Comparison of ENCODE assay signal across 10 mouse cellular contexts in the genomic region with DNA sequence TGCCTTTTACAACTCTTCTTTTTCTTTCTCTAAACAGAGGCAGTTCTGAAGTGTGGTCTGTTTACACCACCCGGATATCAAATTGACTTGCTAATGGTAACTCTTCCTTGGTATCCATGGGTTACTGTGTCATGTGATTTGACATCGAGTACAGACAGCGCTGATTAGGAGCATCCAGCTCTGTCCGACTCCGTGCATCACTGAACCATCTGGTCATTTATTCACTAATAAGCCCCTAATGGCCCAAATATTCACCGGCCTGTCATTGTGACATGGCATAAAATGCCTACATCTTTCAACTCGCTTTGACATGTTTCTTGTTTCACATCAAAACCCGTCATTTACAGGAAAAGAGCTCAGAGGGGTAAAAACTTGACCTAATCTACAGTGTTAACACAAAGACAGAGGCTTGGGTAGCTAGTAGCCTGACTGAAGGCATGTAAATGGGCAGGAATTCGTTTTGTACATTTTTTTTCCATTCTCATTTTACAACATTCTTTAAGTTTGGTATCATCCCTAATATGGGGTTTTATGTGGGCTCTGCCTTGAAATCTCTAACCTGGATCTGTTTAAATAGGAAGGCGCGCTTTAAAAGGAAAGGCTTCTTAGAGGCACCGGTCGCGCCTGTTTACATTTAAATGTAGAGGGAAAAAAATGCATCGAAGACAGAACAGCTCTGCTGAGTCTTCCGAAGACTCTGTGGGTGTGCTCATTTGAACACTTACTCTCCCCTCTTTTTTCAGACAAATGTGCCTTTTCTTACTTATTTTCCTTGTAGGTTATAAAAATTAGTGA.
DNase-seq lines count a peak whose midpoint lies in the region; ATAC-seq lines count a peak whose summit lies in the region.
"Had no signal": no experiment of that assay in that cellular context is flagged by ENCODE, and none has a peak within 500 bp of the region (broad histone marks: within the 10 kb centered on the region; RNA-seq: fewer than 3 reads in every experiment).

No protein-coding gene starts in this region.

- no peaks in the 10 kb centered on the region for H3K27me3 ChIP-seq in hindbrain, embryonic 12.5 days
- no peaks in the 10 kb centered on the region for H3K27me3 ChIP-seq in midbrain, embryonic 16.5 days (ENCODE audit: control insufficient read depth, insufficient read depth, low read depth, low read length)
- H3K27me3 ChIP-seq: liver, embryonic 13.5 days had no signal

- H3K4me2 ChIP-seq in hindbrain, embryonic 12.5 days (replicated peaks), result 0 out of 2 replicates have a peak overlapping the region, but pooled peaks have one; percentile 25
- peak overlapping the region; percentile 24; the same call in 1 of the 2 replicates for H3K4me2 ChIP-seq in midbrain, embryonic 16.5 days (ENCODE audit: low read length)
- H3K4me2 ChIP-seq: liver, embryonic 13.5 days had no signal

- peaks cover 14% of the 10 kb centered on the region for H3K4me1 ChIP-seq in hindbrain, embryonic 12.5 days
- H3K4me1 ChIP-seq in midbrain, embryonic 16.5 days (ENCODE audit: control insufficient read depth, insufficient read depth, low read length), result peaks cover 8% of the 10 kb centered on the region; the same call in 1 of the 2 replicates
- H3K4me1 ChIP-seq: heart, embryonic 10.5 days; liver, embryonic 13.5 days had no signal

- no peak overlapping the region for H3K9ac ChIP-seq in hindbrain, embryonic 12.5 days
- no peak overlapping the region for H3K9ac ChIP-seq in midbrain, embryonic 16.5 days (ENCODE audit: low read depth, low read length)
- H3K9ac ChIP-seq: liver, embryonic 13.5 days had no signal

- peak; percentile 7 for DNase-seq in Muller cell, postnatal 12 days (ENCODE audit: inconsistent ontology term)
- DNase-seq in ZHBTc4 (ENCODE audit: low read depth, low spot score) (peak; percentile 23), MN1 (ENCODE audit: low spot score) (no peak)
- DNase-seq in spleen, postnatal 4 days (ENCODE audit: low spot score in 2 of 2), result no peak
- no peak for DNase-seq in gastrocnemius, postnatal 25 days
- DNase-seq: kidney, postnatal 36 days; liver, embryonic 13.5 days had no signal

- ATAC-seq in hindbrain, embryonic 12.5 days (ENCODE audit: low FRiP score), result peak; percentile 94
- ATAC-seq in midbrain, embryonic 16.5 days, result peak; percentile 87

- 30% methylated on average over 16 of the region's 16 CpGs for WGBS in hindbrain, embryonic 12.5 days
- 21% methylated on average over 16 of the region's 16 CpGs for WGBS in midbrain, embryonic 16.5 days

- no peaks in the 10 kb centered on the region for H3K9me3 ChIP-seq in hindbrain, embryonic 12.5 days (replicated peaks)
- no peaks in the 10 kb centered on the region for H3K9me3 ChIP-seq in midbrain, embryonic 16.5 days (replicated peaks; ENCODE audit: control insufficient read depth, low read length, poor library complexity, severe bottlenecking)
- H3K9me3 ChIP-seq: heart, embryonic 10.5 days; liver, embryonic 13.5 days had no signal

- no peaks in the 10 kb centered on the region for H3K36me3 ChIP-seq in hindbrain, embryonic 12.5 days
- no peaks in the 10 kb centered on the region for H3K36me3 ChIP-seq in midbrain, embryonic 16.5 days (ENCODE audit: control insufficient read depth, insufficient read depth, low read length)
- H3K36me3 ChIP-seq: heart, embryonic 10.5 days; liver, embryonic 13.5 days had no signal

- peak overlapping the region; percentile 35; the same call in 1 of the 2 replicates for H3K27ac ChIP-seq in hindbrain, embryonic 12.5 days
- H3K27ac ChIP-seq in midbrain, embryonic 16.5 days (ENCODE audit: low read length), result peak overlapping the region; percentile 41; the same call in 1 of the 2 replicates
- H3K27ac ChIP-seq: heart, embryonic 10.5 days; liver, embryonic 13.5 days had no signal

- no peak overlapping the region for H3K4me3 ChIP-seq in hindbrain, embryonic 12.5 days
- no peak overlapping the region for H3K4me3 ChIP-seq in midbrain, embryonic 16.5 days (ENCODE audit: low read depth, low read length)
- H3K4me3 ChIP-seq: heart, embryonic 10.5 days; liver, embryonic 13.5 days had no signal

Comparison
In these comparisons a context has a peak if more than half of its experiments do, and no peak if none do; other contexts are left out.
1. DNase-seq: peak in Muller cell, postnatal 12 days (single experiment) and ZHBTc4 (single experiment); none in spleen, postnatal 4 days (0 of 2), MN1 (single experiment) and gastrocnemius, postnatal 25 days (single experiment).